In genomic region chr16:74671466-74671865, GRCm38 (mm10) we compare ENCODE assay signal across 35 mouse cellular contexts.
"Had no signal": no experiment of that assay in that cellular context is flagged by ENCODE, and none has a peak within 500 bp of the region (broad histone marks: within the 10 kb centered on the region; RNA-seq: fewer than 3 reads in every experiment).

No protein-coding gene starts in this region.

- H3K27me3 ChIP-seq: heart, embryonic 12.5 days; heart, embryonic 13.5 days; heart, embryonic 15.5 days; hindbrain, embryonic 12.5 days; hindbrain, embryonic 13.5 days; hindbrain, embryonic 15.5 days; intestine, embryonic 15.5 days; kidney, embryonic 15.5 days had no signal

- DNase-seq: heart, postnatal 10 days; heart, postnatal 14 days; heart, postnatal 36 days; kidney, adult 11 months; kidney, adult 18-20 months; kidney, adult 2 months; kidney, adult 8-10 months; kidney, adult 9 months; kidney, postnatal 10 days; kidney, postnatal 14 days; kidney, postnatal 25 days; kidney, postnatal 36 days; kidney, postnatal 4 days; layer of hippocampus, adult 9-11 months; layer of hippocampus, postnatal 36 days had no signal

- H3K4me2 ChIP-seq: heart, embryonic 11.5 days; heart, embryonic 12.5 days; heart, embryonic 13.5 days; heart, embryonic 15.5 days; hindbrain, embryonic 12.5 days; hindbrain, embryonic 13.5 days; hindbrain, embryonic 14.5 days; hindbrain, embryonic 15.5 days; intestine, embryonic 15.5 days; kidney, embryonic 15.5 days had no signal

- ATAC-seq: hindbrain, embryonic 16.5 days; hindbrain, postnatal 0 days; inflammation-experienced regulatory T-cells, adult 6 months; intestine, embryonic 15.5 days; intestine, embryonic 16.5 days; intestine, postnatal 0 days had no signal

- H3K36me3 ChIP-seq: heart, embryonic 10.5 days; heart, embryonic 12.5 days; heart, embryonic 13.5 days; heart, embryonic 15.5 days; hindbrain, embryonic 10.5 days; hindbrain, embryonic 12.5 days; hindbrain, embryonic 13.5 days; hindbrain, embryonic 15.5 days; intestine, embryonic 15.5 days; kidney, embryonic 15.5 days had no signal

- H3K9ac ChIP-seq: heart, embryonic 12.5 days; heart, embryonic 13.5 days; heart, embryonic 15.5 days; hindbrain, embryonic 12.5 days; hindbrain, embryonic 13.5 days; hindbrain, embryonic 14.5 days; hindbrain, embryonic 15.5 days; intestine, embryonic 15.5 days; kidney, embryonic 15.5 days had no signal

- H3K27ac ChIP-seq: heart, embryonic 10.5 days; heart, embryonic 13.5 days; heart, embryonic 15.5 days; hindbrain, embryonic 10.5 days; hindbrain, embryonic 12.5 days; hindbrain, embryonic 13.5 days; hindbrain, embryonic 14.5 days; hindbrain, embryonic 15.5 days; hindbrain, postnatal 0 days; intestine, embryonic 15.5 days; kidney, embryonic 15.5 days; kidney, postnatal 0 days; layer of hippocampus, adult 2 months; left cerebral cortex, adult 2 months had no signal

- H3K4me1 ChIP-seq: heart, embryonic 10.5 days; heart, embryonic 12.5 days; heart, embryonic 13.5 days; heart, embryonic 15.5 days; hindbrain, embryonic 10.5 days; hindbrain, embryonic 12.5 days; hindbrain, embryonic 13.5 days; hindbrain, embryonic 15.5 days; intestine, embryonic 15.5 days; kidney, embryonic 15.5 days had no signal

- H3K9me3 ChIP-seq: heart, embryonic 10.5 days; heart, embryonic 12.5 days; heart, embryonic 13.5 days; heart, embryonic 15.5 days; hindbrain, embryonic 10.5 days; hindbrain, embryonic 12.5 days; hindbrain, embryonic 13.5 days; hindbrain, embryonic 15.5 days; intestine, embryonic 15.5 days; kidney, embryonic 15.5 days had no signal

- H3K4me3 ChIP-seq: heart, embryonic 10.5 days; heart, embryonic 12.5 days; heart, embryonic 13.5 days; heart, embryonic 15.5 days; hindbrain, embryonic 10.5 days; hindbrain, embryonic 12.5 days; hindbrain, embryonic 13.5 days; hindbrain, embryonic 15.5 days; intestine, embryonic 15.5 days; kidney, embryonic 15.5 days; layer of hippocampus, adult 2 months; left cerebral cortex, adult 2 months had no signal
